Mouse (Mus musculus) kidney, adult 2 months (tissue): ENCODE measurements at regions not wholly inside any gene's neighbourhood (a gene's known extent, or its start where the extent isn't known, plus 50 kb on each side); places are given as distances from the start of the nearest gene placed in this dataset.

Source experiments
- DNase-seq: peaks from one replicate; pipeline ENCODE4 v3.0.0; 2021
- H3K27ac ChIP-seq: fragments of 200-500 bp; 2 replicates; pipeline ENCODE4 v1.5.1; 2012; ENCODE audit warnings: low read depth, low read length, control low read depth, inconsistent platforms; ENCODE audit not compliant: insufficient read depth
- H3K27me3 ChIP-seq: fragments of 200-500 bp; replicated peaks from 2 replicates; pipeline ENCODE4 v1.6.1; 2012; ENCODE audit warnings: mild to moderate bottlenecking, moderate library complexity, low read length, inconsistent platforms; ENCODE audit not compliant: control insufficient read depth, insufficient read depth
- H3K36me3 ChIP-seq: fragments of 200-500 bp; 2 replicates; pipeline ENCODE4 v1.6.1; 2012; ENCODE audit warnings: mild to moderate bottlenecking, moderate library complexity, low read length, inconsistent platforms; ENCODE audit not compliant: control insufficient read depth, insufficient read depth
- H3K4me1 ChIP-seq: fragments of 200-500 bp; 2 replicates; pipeline ENCODE4 v1.6.1; 2011; ENCODE audit warnings: low read length; ENCODE audit not compliant: control insufficient read depth, insufficient read depth
- H3K4me3 ChIP-seq: fragments of 200-500 bp; 2 replicates; pipeline ENCODE4 v1.5.1; 2011; ENCODE audit warnings: mild to moderate bottlenecking, low read depth, low read length, control low read depth; ENCODE audit not compliant: insufficient read depth
- CTCF ChIP-seq: fragments of 200-500 bp; conservative IDR thresholded peaks from 2 replicates; pipeline ENCODE4 v1.5.1; 2011; ENCODE audit warnings: low read depth, mild to moderate bottlenecking, control low read depth, low read length, moderate library complexity, mixed read lengths; ENCODE audit not compliant: insufficient read depth, insufficient read length
- POLR2A ChIP-seq: fragments of 200-500 bp; IDR thresholded peaks from one replicate; pipeline ENCODE4 v1.6.1; 2011; ENCODE audit warnings: low read depth, low read length, control low read depth
- WGBS: fragments of 180-500 bp; shearing (Covaris S2); methylation state at CpG from one replicate; pipeline ENCODE4 v1.1.7; 2018; 5-methylcytosine and 5-hydroxymethylcytosine counted together

DNA sequence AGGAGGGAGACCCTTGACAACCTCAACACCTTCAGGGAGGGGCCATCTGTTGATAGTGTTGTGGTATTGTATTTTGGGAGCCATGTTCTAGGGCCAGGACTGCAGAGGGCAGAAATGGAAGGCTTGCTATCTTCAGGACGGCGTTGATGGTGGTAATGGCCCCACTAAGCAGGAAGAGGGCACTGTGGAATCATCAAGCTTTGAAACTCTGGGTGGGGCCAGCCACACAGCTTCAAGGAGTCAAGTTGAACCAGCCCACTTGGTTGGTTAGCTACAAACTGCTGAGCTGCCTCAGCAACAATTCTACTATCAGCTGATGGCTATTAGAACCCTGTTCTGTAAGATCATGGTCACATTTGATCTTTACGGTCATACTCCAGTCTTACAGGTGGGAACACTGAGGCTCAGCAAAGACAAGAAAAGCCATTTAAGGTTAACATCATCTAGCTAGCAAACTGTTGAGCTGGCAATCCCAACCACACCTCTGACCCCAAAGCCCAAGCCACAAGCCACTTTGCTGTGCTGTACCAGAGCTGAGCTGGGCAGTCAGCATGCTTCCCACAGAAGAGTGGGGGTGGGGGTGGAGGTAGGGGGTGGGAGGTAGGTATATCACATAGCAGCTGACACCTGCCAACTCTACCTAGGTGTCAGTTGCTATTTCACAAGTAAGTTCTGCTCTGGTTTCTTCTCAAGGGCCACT, 203.9 kb downstream of the Uaca start:
- 78% methylated on average over 3 of the region's 3 CpGs for WGBS
- peak; percentile 33 for TF ChIP-seq CTCF
- TF ChIP-seq POLR2A: no peak
- no peak for DNase-seq
- Histone ChIP-seq H3K4me3 (no peak overlapping the region), H3K27me3 (no peaks in the 10 kb centered on the region), H3K4me1 (no peaks in the 10 kb centered on the region), H3K36me3 (no peaks in the 10 kb centered on the region), H3K27ac (no peak overlapping the region)

DNA sequence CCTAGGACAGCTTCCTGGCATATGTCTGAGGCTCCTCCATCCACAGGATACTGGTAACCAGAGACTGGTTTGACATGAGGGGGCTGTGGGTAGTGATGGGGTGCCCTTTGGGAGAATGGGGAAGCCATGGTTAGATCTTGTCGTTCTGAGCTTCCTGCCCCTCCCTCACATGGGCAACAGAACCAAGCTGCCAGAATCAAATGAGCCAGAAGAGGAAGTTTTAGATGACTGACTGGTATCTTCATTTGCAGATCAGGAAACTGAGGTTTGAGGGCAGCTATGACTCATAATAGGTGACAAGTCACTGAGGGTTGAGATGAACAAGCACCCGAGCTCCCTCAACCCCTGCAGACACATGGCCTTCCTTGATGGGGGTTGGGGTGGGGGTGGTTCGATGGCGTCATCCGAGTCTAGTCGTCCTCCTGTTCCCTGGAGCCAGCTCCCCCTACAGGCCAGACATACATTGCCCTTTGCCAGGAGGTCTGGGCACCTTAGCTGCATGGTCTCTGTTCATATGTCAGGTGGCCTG, 204.7 kb downstream of the Uaca start:
- Histone ChIP-seq H3K27me3 (no peaks in the 10 kb centered on the region), H3K27ac (no peak overlapping the region), H3K36me3 (no peaks in the 10 kb centered on the region), H3K4me3 (no peak overlapping the region), H3K4me1 (no peaks in the 10 kb centered on the region)
- WGBS: 45% methylated on average over 6 of the region's 6 CpGs
- TF ChIP-seq POLR2A (no peak), CTCF (peak; percentile 39)
- peak; percentile 45 for DNase-seq

GRCm38 (mm10) chr9:61000232-61000631, 205.9 kb downstream of the Uaca start:
- Histone ChIP-seq H3K36me3 (no peaks in the 10 kb centered on the region), H3K27me3 (no peaks in the 10 kb centered on the region), H3K27ac (no peak overlapping the region), H3K4me1 (no peaks in the 10 kb centered on the region), H3K4me3 (no peak overlapping the region)
- TF ChIP-seq POLR2A: no peak
- TF ChIP-seq CTCF: no peak
- no peak for DNase-seq
- 86% methylated on average over 11 of the region's 11 CpGs for WGBS

DNA sequence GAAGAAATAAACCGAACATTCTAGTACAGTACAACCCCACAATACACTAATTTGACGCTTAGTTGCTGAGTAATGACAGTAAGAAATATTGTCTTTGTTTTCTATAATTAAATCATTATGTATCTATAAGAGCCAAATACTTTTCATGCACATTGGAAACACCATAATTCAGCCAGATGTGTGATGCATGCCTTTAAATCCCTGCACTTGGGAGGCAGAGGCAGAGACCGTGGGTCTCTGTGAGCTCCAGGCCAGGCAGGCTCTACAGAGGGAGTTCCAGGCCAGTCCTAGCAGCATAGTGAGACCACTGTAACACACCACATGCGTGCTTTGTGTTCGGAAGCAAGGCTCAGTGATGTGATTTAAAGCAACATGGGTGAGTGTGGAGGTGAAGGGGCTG, 208.2 kb downstream of the Uaca start:
- Histone ChIP-seq H3K36me3 (no peaks in the 10 kb centered on the region), H3K27me3 (no peaks in the 10 kb centered on the region), H3K27ac (no peak overlapping the region), H3K4me3 (no peak overlapping the region), H3K4me1 (no peaks in the 10 kb centered on the region)
- TF ChIP-seq CTCF (no peak), POLR2A (no peak)
- 88% methylated on average over 5 of the region's 5 CpGs for WGBS
- no peak for DNase-seq

DNA sequence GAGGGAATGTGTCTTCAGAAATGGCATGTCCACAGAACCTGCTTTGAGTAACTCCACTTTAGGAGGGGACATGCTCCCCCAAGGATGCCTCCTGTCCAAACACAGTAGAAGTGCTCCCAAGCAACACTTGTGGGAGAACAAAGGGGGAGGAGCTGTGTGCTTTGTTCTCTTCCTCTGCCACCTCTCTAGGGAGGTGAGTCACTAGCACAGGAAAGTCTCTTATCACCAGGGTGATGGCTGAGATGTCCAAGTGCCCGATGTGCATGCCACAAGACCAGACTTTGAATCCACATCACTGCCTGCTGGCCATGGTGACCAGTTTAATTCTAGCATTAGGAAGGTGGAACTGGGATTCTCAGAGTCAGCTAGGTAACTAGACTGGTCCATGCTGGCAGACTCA, 214.1 kb downstream of the Uaca start:
- no peak overlapping the region for H3K4me3 ChIP-seq
- no peaks in the 10 kb centered on the region for H3K4me1 ChIP-seq
- no peaks in the 10 kb centered on the region for H3K27me3 ChIP-seq
- H3K36me3 ChIP-seq: no peaks in the 10 kb centered on the region
- no peak for DNase-seq
- TF ChIP-seq POLR2A (no peak), CTCF (no peak)
- WGBS: 53% methylated on average over 1 of the region's 1 CpGs
- no peak overlapping the region for H3K27ac ChIP-seq

DNA sequence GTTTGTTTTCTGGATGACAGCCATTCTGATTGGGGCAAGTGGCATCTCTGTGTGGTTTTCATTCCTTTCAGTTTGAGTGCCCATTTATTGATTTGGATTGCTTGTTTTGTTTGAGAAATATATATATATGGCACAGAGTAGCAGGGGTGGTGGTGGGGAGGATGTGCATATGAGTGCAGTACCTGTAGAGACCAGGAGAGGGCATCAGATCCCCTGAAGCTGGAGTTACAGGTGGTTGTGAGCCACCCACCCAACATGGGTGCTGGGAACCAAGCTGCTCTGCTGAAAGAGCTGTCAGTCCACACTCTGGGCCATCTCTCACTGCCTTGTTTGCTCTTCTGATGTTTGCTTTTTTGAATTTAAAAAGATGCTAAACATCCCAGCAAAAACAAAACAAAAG, 216.7 kb downstream of the Uaca start:
- no peak for DNase-seq
- TF ChIP-seq POLR2A (no peak), CTCF (peak; percentile 29; the same call in 1 of the 2 replicates)
- H3K4me1 ChIP-seq: no peaks in the 10 kb centered on the region

GRCm38 (mm10) chr9:61012771-61013540, 218.6 kb downstream of the Uaca start:
- no peaks in the 10 kb centered on the region for H3K27me3 ChIP-seq
- H3K27ac ChIP-seq: no peak overlapping the region
- DNase-seq: peak; percentile 44
- 63% methylated on average over 19 of the region's 19 CpGs for WGBS
- H3K4me1 ChIP-seq: no peaks in the 10 kb centered on the region
- TF ChIP-seq CTCF (no peak), POLR2A (no peak)
- no peaks in the 10 kb centered on the region for H3K36me3 ChIP-seq
- H3K4me3 ChIP-seq: no peak overlapping the region

More for the DNA sequence above, 216.7 kb downstream of the Uaca start:
- Histone ChIP-seq H3K36me3 (no peaks in the 10 kb centered on the region), H3K4me3 (no peak overlapping the region), H3K27me3 (no peaks in the 10 kb centered on the region), H3K27ac (no peak overlapping the region)
